Mouse (Mus musculus) gastrocnemius, adult 2 months (tissue): ENCODE data around the gene Gm10647. TPM values are rescaled to one million over a fixed set of nuclear protein-coding genes. Genes with fewer than 3 reads are reported as not detected.
"Not testable (repeated sequence)": the region's sequence is repeated elsewhere in the genome, so short reads cannot be mapped to it uniquely, and the experiment has no call there.

Experiments used
- DNase-seq: peaks from one replicate; pipeline ENCODE4 v3.0.0; 2022
- H3K27ac ChIP-seq: fragments of 200-600 bp; 2 replicates; pipeline ENCODE4 v1.8.1; 2022; ENCODE audit warnings: mild to moderate bottlenecking
- H3K4me3 ChIP-seq: fragments of 200-600 bp; 2 replicates; pipeline ENCODE4 v1.8.1; 2022; ENCODE audit warnings: mild to moderate bottlenecking, moderate library complexity
- CTCF ChIP-seq: fragments of 200-600 bp; IDR thresholded peaks from 2 replicates; pipeline ENCODE4 v1.8.1; 2022; ENCODE audit warnings: antibody characterized with exemption, mild to moderate bottlenecking, moderate library complexity
- intact Hi-C: fragments of 180-260 bp; cut with DNase I; formaldehyde crosslinking; loops from one replicate; pipeline ENCODE4 v1.15.1; 2025
- long read RNA-seq, 2 experiments: library from polyadenylated mRNA; stranded (forward); transcript quantifications; one replicate each; pipeline ENCODE4 v2.0.0; 2021
- total RNA-seq, 2 experiments: library from RNA; stranded (reverse); gene quantifications; 2 replicates each; pipeline ENCODE4 v1.2.3; 2021

Gene Gm10647
- not detected for total RNA-seq
- long read RNA-seq, experiment 1, result 0 reads
- long read RNA-seq, experiment 2, result 0 reads

GRCm38 (mm10) chr9:66796739-66797138 is at the start of gene Gm10647:
Gm10647 (plus strand) TSS chr9:66797039.
- DNase-seq, result no peak
- Histone ChIP-seq H3K4me3 (peak within 1 kb of the TSS; percentile 76), H3K27ac (peak within 1 kb of the TSS; percentile 93)
- TF ChIP-seq CTCF, result no peak
- intact Hi-C loops, result loop anchor here (5.0 kb wide), 1 partner anchor 284 kb away; the partner anchor contains the start of gene Fbxl22

GRCm38 (mm10) chr9:66748390-66748789 is 48.4 kb upstream of the Gm10647 start:
- no peak overlapping the region for H3K27ac ChIP-seq
- DNase-seq, result no peak
- TF ChIP-seq CTCF, result no peak
- intact Hi-C loops, result no loop called here
- no peak overlapping the region for H3K4me3 ChIP-seq

- intact Hi-C loops, result no loop called here
- Histone ChIP-seq H3K27ac (no peak overlapping the region), H3K4me3 (no peak overlapping the region)
- DNase-seq, result no peak
- TF ChIP-seq CTCF, result no peak
Observed at GRCm38 (mm10) chr9:66752849-66753248, 44.0 kb upstream of the Gm10647 start.

GRCm38 (mm10) chr9:66760991-66761390 is 35.8 kb upstream of the Gm10647 start:
- no peak for TF ChIP-seq CTCF
- Histone ChIP-seq H3K4me3 (no peak overlapping the region), H3K27ac (no peak overlapping the region)
- DNase-seq, result no peak
- intact Hi-C loops, result no loop called here

GRCm38 (mm10) chr9:66768721-66769120 is 28.1 kb upstream of the Gm10647 start:
- no peak for TF ChIP-seq CTCF
- intact Hi-C loops, result loop anchor here (5.0 kb wide), 1 partner anchor 46 kb away; no protein-coding TSS in a partner anchor
- Histone ChIP-seq H3K27ac (no peak overlapping the region), H3K4me3 (no peak overlapping the region)
- DNase-seq, result no peak

GRCm38 (mm10) chr9:66769275-66769674 is 27.6 kb upstream of the Gm10647 start:
- no peak overlapping the region for H3K27ac ChIP-seq
- no peak overlapping the region for H3K4me3 ChIP-seq
- intact Hi-C loops, result loop anchor here (5.0 kb wide), 1 partner anchor 47 kb away; no protein-coding TSS in a partner anchor
- no peak for TF ChIP-seq CTCF
- no peak for DNase-seq

GRCm38 (mm10) chr9:66770701-66771100 is 26.1 kb upstream of the Gm10647 start:
- intact Hi-C loops, result no loop called here
- H3K4me3 ChIP-seq, result no peak overlapping the region
- TF ChIP-seq CTCF, result no peak
- no peak for DNase-seq
- H3K27ac ChIP-seq, result no peak overlapping the region

GRCm38 (mm10) chr9:66784552-66784951 is 12.3 kb upstream of the Gm10647 start:
- H3K27ac ChIP-seq, DNase-seq, H3K4me3 ChIP-seq, intact Hi-C loops: not testable (repeated sequence)
- TF ChIP-seq CTCF, result peak; percentile 15; the same call in 1 of the 2 replicates

- TF ChIP-seq CTCF, result peak; percentile 86
- DNase-seq, result no peak
- intact Hi-C loops, result loop anchor here (1.0 to 5.0 kb wide), 2 partner anchors 81 to 142 kb away; no protein-coding TSS in a partner anchor
Observed at GRCm38 (mm10) chr9:66787821-66788220, 9.0 kb upstream of the Gm10647 start.

GRCm38 (mm10) chr9:66794629-66795463 is 2.0 kb upstream of the Gm10647 start:
- intact Hi-C loops, result loop anchor here (5.0 kb wide), 1 partner anchor 283 kb away; the partner anchor contains the start of gene Fbxl22
- TF ChIP-seq CTCF, result no peak
- peak overlapping the region; percentile 93 for H3K27ac ChIP-seq
- H3K4me3 ChIP-seq, result peak overlapping the region; percentile 76
- no peak for DNase-seq

More at GRCm38 (mm10) chr9:66787821-66788220, 9.0 kb upstream of the Gm10647 start:
- H3K27ac ChIP-seq, result no peak overlapping the region
- no peak overlapping the region for H3K4me3 ChIP-seq

- no peak for TF ChIP-seq CTCF
- Histone ChIP-seq H3K4me3 (peak within 1 kb of the TSS; percentile 76), H3K27ac (peak within 1 kb of the TSS; percentile 93)
- DNase-seq, result peak; percentile 98
- intact Hi-C loops, result loop anchor here (5.0 kb wide), 1 partner anchor 283 kb away; the partner anchor contains the start of gene Fbxl22
Observed at GRCm38 (mm10) chr9:66795464-66796324, 1.1 kb upstream of the Gm10647 start, which contains the start of gene Aph1b. Aph1b (minus strand) TSS chr9:66795490.

GRCm38 (mm10) chr9:66801947-66802346 is 5.1 kb downstream of the Gm10647 start:
- H3K4me3 ChIP-seq, result no peak overlapping the region
- DNase-seq, result no peak
- intact Hi-C loops, result no loop called here
- no peak overlapping the region for H3K27ac ChIP-seq
- no peak for TF ChIP-seq CTCF

- peak overlapping the region; percentile 30 for H3K4me3 ChIP-seq
- intact Hi-C loops, H3K27ac ChIP-seq, DNase-seq: not testable (repeated sequence)
Observed at GRCm38 (mm10) chr9:66805951-66806350, 9.1 kb downstream of the Gm10647 start.
